Mouse (Mus musculus) hindlimb bud, embryonic 11.5 days (tissue): ENCODE data around the gene Pdzrn3.

Experiments
- DNase-seq: peaks from one replicate; pipeline ENCODE4 v3.0.0-alpha.2; 2012; ENCODE audit warnings: low read depth, low spot score; ENCODE audit errors: extremely low spot score

The Pdzrn3 gene

DNA sequence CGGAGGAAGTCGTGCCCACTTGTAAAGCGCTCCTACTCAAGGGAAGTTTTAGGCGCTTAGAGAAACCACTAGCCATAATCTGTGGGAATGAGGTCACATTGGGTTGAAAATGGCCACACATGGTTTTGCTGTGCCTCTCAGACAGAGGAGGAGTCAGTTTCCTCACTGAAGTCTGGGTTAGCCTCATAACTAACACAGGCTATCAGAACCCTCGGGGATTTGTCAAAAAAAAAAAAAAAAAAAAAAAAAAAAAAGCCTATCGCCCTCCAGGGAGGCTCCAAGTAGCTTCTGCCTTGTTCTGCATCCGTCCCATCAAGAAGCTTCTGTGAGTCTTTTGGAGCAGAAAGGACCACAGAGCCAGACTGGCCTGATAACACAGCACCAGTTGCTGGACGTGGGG, 80.7 kb downstream of the Pdzrn3 start:
- DNase-seq: no peak

DNA sequence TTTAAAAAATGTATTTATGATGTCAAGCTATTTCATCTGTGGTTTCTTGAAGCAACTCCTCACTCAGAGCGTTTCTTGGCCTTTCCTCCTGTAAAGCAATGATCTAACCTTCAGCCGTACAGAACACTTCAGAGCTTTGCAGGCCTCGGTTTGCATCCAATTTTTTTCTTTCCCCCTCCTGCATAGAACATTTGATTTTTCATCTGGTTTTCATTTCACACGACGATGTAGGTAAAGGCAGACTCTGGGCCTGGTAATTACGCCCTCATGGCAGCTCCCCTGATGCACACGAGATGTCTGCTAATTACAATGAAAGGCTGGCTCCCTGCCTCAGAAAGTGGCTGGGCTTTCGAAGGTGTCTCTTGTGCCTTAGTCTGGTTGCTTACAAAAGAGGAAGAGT, 81.4 kb downstream of the Pdzrn3 start:
- DNase-seq: no peak

DNA sequence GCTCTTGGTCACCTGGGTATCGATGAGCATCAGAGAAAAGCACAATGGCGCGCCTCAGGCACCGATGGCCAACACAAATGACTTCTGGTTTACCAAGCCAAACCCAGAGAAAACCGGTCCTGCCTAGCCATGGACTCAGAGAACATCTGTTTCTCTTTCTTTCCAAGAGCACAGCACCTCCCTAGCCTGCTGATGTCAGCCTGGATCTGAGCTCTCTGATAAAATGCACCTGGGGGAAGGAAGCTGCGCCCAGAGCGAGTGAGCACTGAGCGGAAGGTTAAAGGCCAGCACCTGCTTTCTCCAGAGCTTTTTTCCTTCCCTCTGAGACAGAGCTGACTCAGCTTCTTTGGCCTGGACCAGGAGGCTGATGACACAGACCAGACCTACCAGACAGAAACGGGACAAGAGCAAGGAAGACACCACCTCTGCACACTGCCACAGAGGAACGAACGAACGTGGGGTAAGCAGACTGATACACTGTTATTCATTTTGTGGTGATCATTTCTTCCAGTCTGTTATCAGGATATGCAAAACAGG, 84.6 kb downstream of the Pdzrn3 start:
- no peak for DNase-seq

DNA sequence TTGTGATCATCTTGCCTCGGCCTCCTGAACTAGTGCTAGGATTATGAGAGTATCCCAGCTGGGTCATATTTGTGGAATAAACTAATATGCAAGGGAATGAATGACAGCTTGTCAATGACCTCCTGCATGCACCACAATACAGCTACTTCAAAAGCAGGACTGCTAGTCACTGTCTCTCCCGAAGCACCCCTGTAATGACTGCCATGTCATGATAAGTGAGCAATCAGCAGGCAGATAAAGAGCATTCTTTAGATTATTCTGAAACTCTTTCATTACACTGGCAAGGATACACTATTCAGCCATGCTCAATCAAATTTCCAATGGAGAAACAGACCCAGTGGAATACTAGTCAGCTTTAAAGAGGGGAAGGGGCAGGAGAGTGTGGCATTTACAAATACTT, 85.8 kb downstream of the Pdzrn3 start:
- no peak for DNase-seq

DNA sequence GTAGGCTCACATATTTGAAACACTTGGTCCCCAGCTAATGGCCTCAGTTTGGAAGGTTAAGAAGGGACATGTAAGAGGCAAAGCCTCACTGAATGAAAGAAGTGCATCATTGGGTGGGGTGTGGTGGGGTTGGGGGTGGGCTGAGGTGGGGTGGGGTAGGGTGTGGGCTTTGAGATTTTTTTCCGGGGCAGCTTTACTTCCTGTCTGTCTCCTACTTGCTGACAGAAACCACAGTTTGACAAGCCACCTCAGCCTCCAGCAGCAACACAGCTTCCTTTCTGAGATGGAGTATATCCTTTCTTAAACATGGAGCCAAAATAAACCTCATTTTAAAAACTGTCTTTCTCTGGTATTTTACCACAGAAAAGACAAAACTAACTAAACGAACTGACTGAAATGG, 87.5 kb downstream of the Pdzrn3 start:
- no peak for DNase-seq

DNA sequence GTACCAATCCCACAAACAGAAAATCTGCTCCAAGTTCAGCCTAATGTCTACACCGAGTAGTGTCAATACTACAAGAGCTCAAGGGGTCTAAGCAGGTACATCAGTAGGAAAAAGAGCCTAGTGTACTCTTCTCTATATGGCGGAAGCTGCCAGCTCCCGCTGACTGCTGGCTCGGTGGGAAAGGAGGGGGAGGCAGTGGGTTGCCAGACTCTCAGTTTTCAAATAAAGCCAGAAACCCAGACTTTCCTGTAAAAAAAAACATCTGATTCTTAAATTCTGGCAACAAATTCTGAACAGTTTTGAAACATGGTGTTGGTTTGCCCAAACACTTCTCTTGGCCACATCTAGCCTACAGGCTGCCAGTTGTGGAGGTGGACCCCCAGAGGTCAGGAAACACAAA, 88.3 kb downstream of the Pdzrn3 start:
- DNase-seq: no peak

DNA sequence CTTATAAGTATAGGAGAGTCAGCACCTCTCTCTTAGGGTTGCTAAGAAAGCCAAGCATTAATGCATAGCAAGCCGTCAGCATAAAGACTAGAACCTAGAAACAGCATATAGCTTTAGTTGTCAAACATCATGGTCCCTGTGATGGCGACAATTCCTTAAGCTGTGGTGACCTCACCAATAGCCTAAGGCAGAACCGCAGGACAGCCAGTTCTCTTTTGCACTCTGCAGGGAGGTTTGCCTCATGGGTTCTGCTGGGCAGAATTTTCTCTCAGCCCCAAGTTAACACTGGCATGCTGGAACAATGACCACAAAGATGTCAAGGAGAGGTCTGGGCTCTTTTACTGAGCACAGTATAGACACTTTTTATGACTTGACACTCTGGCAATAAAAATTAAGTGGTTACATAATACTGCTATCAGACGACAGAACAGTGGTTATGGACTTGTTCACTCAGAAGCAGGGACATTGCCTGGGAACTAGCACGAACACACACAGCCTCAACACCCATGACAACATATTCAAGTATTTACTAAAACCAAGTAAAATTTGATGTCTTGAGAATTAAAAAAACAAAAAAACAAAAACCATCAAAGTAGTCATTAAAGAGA, 90.0 kb downstream of the Pdzrn3 start:
- DNase-seq: no peak

DNA sequence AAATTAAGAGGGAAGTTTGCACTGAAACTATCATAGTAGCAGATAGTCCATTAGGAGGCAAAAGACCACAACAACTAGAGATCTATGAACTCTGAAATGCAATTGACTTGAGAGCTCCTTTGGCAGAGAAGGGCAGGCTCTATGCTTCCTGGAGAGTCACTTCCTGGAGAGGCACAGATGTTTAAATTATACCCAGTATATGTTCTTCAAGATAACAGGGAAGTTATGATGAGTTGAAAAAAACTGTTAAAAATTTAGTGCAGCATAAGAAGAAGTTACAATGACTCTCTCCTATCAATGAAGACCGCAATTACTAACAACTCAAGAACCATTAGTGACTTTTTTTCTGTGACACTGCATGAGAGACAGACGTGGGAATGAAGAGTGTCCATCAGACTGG, 90.6 kb downstream of the Pdzrn3 start:
- DNase-seq: no peak

DNA sequence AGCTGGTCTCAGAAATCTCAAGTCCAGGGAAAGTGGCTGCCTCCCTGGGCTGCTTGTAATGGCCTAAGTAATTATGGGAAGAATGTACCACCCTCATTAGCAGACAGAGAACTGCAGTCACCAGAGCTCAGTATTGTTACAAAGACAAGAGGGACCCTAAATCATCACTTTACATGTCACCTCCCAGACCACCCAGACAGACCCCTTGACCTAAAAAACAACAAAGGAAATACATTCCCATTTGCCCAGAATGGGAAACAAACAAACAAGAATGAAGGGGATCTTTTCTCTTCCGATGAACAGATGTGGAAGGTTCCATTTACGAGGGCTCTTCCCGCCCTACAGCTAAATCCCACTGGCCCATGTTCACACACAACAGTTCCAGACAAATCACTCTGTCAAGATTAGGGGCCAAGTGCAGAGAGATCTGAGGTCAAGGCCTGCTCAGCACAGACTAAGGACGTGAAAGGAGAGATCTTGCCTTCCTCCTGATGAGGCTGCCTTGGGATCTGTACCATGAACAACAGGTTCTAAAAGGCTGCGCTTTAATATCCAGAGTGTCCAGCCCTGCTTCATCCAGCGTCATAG, 93.2 kb downstream of the Pdzrn3 start:
- no peak for DNase-seq

DNA sequence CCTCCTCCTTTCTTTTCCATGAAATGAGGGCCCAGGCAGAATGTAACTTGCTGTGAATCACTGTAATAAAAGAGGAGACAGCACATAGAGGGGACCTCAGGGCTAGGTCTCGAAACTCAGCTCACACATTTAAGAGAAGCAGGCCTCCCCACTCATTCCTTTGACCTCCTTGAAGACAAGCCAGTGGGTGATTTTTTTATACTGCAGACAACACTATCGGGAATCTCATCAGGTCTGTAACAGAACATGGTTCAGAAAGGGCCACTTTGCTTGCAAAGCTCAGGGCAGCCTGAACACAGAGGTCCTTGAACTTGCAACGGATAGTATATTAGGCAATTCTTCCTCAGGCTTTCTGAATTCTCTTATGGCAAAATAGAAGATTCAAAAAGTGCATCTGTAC, 93.8 kb downstream of the Pdzrn3 start:
- no peak for DNase-seq

DNA sequence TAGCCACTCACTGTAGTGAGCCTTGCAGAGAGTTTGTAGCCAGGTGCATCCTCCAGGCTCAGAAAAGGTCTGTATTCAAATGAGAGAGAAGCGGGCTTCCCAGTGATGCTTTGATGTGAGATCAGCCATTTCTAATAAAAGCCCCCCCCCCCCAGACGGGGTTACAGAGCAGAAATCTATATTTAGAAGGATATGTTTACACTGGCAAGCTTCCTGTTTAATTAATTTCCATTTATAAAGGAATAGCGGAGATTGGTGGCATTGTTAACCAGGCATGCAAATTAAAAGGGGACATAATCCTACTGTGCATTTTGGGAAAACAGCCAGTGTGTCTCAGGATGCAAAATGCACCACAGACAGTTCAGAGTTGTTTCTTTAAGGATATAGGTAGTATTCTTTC, 96.1 kb downstream of the Pdzrn3 start:
- no peak for DNase-seq

DNA sequence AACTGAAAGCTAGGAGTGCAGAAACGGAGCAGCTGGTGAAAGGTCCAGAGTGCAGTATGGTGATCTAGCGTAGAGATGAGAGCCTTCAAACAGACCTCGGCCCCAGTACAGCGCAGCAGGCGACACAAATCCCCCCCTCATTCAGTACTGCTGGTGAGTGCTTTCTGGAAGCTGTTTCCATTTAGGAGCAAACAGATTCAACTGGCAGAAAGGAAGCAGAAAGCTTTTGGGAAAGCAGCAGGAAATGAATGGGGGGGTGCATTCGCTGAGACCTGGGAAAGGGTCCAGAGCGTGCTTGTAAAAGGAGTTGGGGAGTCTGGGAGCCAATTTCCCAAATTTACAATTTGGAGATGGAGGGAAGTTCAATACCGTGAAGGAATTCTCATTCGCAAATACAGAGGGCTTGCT, 96.9 kb downstream of the Pdzrn3 start:
- DNase-seq: no peak

DNA sequence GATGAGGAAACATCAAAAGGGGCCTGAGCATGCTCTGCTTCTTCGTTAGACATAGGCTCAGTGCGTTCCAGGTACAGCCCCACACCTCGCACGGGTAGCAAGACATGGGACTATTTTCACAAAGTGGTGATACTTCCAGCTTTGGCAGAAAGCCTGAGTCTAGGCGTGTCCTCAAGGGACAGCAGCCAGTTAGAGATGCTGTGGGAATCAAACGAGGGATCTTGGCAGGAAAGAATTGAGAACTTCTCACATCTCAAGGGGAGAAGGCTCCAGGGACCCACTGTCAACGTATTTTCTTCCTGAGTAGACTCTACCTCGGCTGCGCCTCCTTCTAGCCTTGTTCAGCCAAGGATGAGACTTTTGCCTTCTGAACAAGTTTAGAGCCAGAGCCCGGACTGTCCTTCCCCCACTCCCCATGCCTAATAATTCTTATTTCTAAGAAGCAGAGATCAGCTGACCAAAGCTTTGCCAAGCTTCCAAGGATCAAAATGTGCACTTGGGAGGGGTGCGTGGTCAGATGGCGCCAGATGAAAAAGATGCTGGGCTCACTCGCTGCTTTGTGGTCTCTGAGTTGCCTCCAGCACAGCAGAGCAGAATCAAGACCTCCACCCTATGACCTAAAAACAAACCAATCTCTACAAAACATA, 99.3 kb downstream of the Pdzrn3 start:
- DNase-seq: no peak

DNA sequence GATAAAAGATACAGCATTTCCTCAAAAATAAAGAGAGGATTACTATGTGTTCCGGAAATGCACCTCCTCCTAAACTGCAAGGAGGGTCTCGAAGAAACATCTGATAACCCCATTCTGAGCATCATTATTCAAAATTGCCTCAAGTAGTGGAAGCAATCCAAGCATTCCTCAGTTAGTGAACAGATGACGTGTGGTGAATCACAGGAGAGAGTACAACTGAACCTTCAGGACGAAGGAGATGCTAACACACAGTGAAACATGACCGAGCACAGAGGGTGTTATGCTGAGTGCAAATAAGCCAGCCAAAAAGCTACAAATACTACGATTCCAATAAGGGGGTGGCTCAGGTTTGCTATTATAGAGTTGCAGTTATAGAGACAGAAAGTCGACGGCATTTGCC, 101.4 kb downstream of the Pdzrn3 start:
- DNase-seq: no peak

DNA sequence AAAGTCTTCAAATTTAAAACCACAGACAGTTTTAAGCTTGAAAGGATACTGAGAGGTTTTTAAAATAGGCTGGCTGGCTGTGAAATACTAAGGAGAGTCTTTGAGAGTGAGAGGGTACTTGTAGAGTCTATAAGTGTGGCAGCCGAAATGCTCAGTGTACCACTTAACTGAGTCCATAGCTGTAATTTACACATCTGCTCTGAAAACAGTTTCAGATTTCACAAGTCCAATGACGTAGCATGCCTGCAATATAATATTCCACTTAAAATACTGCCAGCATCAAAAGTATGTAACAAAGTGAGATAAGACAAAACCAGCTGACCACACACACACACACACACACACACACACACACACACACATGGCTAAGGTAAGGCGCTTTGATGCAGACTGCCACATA, 101.9 kb downstream of the Pdzrn3 start:
- DNase-seq: no peak

DNA sequence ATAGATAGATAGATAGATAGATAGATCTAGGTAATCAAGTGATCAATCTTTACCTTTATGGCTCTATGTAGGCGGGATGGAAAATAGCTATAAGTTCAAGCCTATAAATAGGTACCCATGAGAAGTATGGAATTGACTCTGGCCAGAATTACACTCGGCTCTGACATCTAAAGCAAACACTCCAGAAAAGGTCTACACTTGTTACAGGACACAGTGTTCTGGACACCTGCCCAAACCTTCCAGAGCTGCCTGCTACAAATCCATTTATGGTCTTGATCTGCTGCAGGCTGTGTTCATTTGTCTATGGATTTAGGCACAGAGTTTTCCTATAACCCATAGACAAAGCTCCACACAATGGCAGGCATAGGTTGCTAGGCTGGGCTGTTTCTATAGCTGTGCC, 102.9 kb downstream of the Pdzrn3 start:
- DNase-seq: no peak

DNA sequence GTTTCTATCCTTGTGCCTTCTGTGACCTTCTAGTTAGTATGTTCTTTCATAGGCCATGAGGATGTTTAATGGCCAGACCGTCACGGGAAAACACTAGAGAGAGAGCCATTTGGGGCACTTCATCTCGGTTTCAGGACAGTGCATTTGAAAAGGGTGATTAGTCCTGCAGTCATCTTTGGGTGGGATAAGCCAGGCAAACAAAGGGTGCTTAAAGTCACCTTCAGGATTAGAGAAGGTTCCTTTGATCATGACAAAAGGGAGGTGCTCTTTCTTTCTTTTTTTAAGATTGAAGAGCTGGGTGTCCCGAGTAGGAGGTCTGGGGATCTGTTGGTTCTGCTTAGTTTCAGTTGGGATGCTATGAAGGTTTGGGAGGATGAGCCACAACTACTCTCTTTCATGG, 105.4 kb downstream of the Pdzrn3 start:
- no peak for DNase-seq

DNA sequence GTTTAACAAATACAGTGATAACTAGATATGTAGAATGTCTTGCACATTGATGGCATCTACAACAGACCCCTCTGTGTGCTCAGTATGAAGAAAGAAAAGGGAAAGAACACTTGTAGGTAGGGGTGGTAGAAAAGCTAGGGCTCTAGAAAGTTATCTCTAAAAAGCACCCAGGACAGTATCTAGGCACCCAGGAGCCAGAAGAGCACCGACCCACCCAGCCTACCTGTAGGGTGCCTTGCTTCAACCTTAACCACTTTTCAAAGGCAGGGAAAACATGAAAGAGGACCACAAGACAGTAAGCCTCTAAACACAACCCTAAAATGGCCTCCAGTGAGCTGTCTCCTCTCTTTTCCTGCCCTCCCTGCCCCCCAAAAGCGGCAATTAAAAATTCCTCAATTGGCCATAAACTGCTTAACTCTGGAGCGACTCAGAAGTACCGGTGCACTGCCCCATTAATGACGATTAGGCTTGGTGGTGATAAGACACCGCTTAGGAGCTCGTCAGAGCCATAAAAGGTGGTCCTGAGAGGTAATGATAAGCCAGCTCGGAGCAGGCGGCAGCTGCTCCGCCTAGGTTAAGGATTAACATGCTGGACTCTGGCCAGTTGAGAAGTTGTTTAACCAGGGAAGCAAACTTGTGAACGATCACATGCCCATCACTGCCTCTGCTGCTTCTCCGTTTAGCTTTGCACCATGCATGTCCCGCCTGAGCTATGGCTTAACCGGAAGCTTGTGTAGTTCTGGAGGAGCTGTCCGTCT, 106.1 kb downstream of the Pdzrn3 start:
- no peak for DNase-seq

DNA sequence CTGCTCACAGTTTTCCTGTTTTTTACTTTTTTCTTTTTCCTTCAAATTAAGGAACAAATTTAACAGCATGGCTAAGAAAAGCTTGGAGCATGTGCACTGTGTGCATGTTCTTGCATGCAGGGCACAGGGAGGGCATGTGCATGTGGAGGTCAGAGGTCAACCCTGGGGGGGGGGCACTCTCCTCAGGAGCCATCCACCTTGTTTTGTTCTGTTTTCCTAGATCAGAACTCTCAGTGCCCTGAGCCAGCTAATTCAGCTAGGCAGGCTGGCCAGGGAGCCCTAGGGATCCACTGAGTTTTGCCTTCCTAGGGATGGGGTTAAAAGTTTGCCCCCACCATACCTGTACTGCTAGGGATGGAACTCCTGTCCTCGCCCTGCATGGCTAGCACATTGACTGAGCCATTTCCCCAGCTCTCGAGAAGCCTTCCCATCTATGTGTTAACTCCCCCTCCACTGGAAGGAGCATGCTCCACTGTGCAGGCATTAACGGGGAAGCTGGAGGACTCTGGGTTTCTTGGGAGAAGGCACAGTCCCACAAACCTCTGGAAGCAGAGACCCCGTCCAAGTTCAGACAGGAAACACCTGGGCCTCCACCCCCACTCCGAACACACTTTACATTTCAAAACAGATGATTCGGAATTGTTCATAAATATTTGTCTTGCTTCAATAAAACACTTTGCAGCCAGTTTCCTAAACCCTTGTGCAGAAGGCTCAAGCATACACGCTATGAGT, 107.4 kb downstream of the Pdzrn3 start:
- DNase-seq: no peak

DNA sequence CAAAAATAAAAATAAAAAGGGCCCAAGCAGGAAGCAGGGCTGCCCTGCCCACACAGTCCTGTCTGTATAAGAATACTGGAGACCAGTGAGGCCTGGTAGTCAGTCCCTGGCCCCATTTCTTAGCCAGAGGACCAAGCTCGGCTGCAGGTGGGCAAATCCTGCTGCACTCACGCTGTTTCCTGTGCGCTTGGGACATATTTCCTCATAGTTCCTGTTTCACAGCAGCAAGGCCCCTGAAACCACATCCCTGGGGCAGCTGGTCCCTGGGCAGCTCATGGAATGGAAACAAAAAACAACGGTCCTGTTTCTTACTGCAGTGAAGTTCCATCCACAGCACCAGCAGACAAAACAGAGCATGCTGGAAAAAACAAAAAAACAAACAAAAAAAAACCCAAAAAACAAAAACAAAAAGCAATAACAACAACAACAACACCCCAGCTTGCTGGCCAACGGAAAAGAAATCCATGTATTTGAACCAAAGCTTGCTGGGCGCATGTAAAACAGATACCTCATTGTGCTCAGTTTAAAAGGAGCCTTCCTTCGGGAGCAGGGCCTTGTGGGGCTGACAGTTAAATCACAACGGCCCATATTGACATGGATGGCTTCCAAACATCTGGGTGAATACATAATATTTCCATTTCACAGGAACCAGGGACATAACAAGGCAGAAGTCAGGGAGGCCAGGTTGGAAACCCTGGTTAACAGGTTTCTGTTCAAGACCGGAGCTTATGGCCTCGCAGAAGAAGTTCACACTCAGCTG, 108.2 kb downstream of the Pdzrn3 start:
- no peak for DNase-seq
